Mouse (Mus musculus) spleen, postnatal 10 days (tissue): ENCODE measurements around the gene BC067074.

ENCODE experiments used
- DNase-seq, 2 experiments: peaks; one replicate each; pipeline ENCODE4 v3.0.0; 2021 to 2022; ENCODE audit warnings: low spot score in 2 of 2

BC067074 gene

DNA sequence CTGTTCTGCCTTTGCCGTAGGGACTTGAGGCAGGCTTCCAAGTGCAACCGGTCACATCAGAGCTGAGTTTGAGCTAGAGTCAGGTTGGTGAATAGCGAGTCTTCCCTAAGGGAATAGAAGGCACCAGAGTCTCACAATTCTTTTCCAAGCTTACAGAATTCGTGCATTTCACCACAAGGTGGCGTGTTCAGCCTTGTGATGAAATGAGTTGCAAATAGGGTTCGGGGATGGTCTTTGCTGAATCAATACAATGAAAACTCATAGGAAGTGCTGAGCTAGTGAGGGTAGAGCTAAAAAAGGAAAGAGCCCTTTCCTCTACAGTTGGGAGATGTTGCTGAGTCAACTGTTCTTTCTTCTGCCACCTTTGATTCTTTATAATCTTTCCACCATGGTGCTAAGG, 29.0 kb downstream of the BC067074 start:
- DNase-seq: no peak

DNA sequence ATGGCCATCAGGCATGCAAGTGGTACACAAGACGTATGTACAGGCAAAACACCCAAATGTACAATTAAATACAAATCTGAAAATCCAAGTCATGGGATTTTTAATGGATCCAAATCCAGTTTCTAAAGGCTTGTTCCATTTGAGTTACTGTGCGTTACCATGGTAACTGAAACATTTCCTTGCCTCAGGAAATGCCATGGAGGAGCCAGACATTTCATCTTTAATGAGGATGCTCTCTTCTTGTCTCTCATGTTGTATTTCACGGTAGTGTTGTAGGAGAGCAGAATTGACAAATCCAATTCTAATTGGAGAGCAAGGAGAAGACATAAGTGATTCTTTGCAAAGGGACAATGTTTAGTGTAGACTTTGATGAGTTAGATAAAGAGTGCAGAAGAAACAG, 31.3 kb downstream of the BC067074 start:
- DNase-seq: no peak

DNA sequence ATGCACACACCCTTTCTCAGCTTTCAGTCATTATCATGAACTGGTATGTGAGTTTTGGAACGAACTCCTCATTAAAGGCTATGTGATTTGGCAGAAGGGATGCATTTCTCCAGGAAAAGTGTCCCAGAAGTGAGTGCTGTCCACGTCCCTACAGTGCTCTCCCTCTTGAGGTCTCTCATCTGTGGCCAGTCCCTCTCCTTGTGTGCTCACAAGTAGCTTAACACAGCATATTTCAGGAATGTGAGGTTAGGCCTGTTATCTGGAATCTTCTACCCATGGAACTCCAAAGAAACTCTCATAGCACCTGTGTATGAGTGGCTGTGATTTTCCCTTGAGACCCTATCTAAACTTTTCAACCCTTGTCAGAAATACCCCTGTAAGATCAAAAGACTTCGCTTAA, 32.7 kb downstream of the BC067074 start:
- DNase-seq: no peak

DNA sequence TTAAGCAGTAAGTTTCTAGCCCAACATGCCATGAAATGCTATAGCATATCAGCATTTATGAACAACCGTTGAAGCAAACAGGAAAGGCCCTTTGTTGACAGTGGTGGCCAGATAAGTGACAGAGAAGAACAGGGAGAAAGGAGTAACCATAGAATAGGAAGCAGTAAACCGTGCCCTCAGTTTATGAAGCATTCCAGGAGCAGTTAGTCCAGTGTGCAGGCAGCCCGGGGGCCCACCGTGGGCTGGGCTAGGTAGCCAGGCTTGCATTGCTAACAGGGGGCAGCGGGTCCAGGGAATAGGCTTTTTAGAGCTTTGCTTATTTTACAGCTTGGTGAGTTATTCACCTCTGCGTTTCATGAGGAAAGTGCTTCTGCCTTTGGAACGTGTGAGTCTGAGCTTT, 39.3 kb downstream of the BC067074 start:
- no peak for DNase-seq

DNA sequence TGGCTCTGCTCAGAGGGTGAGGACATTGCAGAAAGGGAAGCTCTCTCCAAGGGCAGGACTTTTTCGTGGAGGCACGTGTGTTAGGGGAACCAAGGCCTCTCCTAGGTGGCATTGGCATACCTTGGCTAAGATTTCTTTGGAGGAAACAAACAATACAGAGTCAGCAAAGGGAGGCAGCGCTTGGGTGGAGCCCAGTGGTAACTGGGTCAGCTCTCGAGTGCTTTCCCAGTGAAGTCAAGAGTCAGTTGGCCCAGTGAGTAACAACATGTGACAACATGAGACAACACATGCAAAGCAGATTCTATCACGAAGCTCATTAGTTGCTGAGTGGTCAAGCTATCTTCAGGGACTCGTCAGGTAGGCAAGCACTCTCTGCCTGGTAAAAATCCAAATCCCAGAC, 40.4 kb downstream of the BC067074 start:
- no peak for DNase-seq

DNA sequence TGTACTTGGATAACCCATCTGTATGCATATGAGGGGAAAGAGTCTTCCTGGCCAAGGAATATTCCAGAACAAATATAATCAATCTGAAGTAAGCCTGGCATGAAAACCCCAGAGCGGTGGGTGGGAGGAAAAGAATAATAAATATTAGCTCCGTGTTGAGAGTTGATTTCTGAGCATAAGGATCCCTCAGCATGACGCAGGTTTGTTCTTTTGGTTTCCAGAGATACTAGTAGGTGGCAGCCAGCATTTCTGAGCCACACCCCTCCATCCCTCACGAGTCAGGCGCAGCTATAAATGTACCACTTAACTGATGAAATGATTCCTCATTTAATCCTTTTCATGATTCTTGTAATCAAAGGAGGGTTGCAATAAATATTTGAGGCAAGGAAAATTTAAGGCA, 41.0 kb downstream of the BC067074 start:
- DNase-seq: no peak

DNA sequence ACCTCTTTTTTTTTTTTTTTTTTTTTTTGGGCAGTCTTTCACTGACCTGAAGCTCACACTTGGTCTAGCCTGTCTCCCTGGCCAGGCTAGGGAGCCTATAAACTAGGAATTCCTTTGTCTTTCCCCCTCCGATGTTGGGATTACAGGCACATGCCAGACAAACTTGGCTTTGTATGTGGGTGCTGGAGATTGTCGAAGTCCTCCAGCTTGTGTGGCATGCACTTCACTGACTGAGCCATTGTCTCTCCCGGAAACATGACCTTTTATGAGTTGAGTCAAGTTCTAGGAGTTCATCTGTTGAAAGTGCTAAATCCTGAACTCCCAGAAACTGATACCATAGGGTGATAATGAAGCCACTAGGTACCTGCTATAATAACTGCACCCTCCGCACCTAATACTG, 41.8 kb downstream of the BC067074 start:
- DNase-seq: no peak

DNA sequence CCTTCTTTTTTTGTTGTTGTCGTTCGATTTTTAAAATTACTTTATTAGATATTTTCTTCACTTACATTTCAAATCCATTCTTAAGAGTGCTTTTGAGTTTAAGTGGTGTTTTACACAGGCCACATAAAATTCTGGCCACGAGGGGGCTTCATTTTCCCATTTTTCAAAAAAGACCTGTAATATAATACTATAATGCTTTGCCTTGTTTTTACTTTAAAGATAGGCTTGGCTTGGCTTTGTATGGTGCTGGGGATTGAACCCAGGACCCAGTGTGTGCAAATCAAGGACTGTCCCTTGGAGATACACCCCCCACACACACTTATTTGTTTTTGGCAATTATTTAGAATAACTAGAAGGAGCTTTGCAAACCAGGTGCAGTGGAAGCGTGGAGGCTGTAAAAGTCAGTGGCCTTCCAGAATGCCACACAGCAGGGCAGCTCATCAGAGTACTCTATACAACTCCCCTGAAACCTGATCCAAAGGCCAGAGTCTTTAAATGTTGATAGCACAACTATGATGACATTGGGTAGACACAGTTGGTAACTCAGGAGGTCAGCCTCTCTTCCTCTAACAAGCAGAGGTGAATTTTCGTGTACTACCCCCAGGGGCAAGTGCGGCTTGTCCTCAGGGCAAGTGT, 44.4 kb downstream of the BC067074 start:
- peak in 1 of 2 experiments; percentile 66 for DNase-seq

DNA sequence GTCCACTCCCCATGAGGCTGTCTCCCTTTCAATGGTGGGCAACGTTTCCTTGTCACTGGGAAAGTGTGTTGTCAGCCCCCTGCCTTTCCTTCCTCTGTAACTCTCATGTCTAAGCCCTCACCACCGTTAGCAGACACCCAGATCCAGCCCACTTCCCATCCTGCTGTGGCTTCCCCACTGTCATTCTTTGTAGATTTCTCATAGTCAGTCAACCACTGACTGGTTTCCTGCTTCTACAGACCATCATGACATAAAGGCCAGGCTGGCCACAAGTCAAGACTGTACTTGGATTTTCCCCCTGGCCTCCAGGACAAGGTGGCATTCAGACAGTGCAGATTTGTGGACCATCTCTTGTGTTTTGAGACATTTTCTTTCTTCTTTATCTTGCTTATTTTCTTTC, 47.7 kb downstream of the BC067074 start:
- no peak for DNase-seq

DNA sequence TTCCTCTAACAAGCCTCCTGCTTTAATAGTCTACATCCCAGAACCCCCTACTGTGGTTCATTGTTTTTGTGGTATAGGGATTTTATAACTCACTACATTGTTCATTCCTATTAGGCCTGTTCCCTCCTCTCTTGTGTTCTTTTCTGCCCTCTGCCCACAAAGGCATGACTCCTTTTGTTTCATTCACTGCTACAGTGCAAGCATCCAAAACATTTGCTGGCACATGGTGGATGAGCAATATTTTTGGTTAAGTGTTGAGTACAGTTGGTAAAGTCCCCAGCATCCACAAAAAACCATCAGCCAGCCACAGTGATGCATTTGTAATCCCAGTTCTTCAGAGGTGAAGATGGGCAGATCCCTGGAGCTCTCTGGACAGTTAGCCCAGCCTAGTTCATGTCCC, 48.2 kb downstream of the BC067074 start:
- no peak for DNase-seq

DNA sequence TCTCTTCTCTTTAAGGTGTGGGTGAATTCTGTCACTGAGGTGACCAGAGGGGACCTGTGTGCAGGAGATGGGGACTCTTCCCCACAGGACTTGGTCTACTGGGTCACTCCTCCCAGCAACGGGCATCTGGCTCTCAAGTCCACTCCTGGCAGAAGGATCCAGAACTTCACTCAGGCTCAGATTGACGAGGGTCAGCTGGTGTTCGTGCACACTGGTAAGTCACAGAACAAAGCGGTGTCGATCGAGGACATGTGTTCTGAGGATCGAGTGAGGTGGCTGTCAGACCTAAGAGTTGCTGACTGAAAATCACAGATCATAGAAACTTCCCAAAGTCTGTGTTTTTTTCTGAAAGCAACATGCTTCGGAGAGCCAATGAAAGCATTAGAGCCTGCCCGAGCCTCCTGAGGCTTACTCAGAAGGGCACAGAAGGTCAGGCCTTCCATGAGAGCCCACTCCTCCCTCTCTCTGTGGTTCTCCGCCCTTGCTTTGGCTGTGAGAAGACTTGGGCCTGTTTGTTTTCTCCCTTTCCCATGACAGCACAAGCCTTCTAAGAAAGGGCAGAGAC, 49.5 kb downstream of the BC067074 start:
- DNase-seq: no peak

DNA sequence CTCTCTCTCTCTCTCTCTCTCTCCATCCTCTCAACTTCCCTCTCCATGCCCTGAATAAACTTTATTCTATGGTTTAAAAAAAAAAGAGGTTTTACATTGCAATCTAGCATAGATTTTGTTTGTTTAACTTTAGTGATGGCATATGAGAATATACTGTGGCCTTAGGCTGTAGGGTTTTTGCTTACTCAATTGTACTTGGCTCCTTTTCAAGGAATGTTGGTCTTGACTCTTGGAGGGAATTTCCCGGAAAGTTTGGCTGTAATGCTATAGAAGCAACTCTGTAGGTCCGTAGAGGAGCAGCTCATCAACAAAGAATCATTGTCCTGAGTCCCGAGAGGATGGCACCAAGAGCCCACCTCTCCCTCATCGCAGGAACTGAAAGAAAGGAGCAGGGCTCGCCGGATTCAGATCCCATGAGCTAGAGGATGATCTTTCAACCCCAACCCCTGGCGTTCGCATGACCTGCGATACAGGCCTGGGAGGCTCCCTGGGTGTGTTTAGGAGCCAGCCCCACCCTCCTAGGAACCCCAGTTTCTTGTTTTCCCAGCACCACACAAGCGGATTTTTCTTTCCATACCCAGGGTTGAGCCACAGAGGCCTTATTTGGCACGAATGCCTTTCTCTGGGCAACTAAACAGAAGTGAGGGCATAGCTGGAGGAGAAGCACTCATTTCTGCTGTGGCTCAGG, 57.9 kb downstream of the BC067074 start:
- no peak for DNase-seq

DNA sequence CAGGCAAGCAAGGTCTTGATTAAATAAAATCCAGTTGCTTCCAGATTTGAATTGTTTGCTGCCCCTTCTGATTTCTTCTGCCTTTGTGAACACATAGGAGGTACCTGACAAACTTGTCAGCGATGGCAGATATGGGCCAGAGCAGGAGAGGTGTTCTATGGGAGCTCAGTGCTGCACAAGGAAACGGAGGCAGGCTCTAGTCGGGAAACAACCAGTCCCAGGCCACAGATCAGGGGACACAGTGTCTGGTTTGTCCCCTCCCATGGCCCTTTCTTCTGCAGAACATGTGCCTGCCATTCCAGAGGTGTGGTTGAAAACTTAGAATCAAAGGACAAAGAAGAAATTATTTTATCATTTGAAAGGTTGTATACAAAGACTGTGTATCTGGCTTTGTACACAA, 60.6 kb downstream of the BC067074 start:
- no peak for DNase-seq

DNA sequence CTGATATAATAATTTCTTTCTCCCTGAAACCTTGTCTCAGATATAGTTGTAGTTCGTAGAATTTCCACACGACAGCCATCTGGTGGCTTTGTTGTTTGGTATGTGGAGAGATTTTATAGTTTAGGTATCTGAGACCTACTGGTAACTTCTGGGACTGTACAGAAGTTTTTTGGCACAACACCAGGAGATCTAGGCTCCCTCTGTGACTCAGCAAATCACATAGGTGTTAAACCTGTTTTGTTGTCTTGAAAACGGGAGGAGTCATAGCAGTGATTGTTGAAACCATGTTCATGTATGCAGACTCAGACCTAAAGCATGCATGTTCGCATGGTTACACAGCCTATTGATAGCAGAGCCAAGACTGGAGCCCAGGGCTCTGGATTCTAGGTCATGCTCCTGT, 61.0 kb downstream of the BC067074 start:
- DNase-seq: no peak

DNA sequence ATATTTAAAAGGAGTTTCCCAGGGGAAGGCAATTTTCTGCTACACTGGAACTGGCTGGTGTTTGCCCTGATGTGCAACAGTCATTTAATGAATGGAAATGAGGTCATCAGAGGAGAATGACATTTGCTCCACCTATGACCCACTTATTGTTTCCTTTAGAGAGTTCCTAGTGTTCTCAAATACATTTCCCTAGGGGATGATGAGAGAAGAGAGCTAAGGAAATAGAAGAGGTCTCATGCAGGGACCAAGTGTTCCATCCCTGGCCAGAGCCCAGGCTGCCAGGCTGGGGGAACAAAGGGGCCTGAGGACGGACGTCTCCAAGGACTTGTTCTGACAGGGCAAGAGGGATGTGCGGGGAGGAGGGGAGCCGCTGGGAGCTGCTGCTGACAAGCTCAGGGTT, 62.1 kb downstream of the BC067074 start:
- DNase-seq: no peak

DNA sequence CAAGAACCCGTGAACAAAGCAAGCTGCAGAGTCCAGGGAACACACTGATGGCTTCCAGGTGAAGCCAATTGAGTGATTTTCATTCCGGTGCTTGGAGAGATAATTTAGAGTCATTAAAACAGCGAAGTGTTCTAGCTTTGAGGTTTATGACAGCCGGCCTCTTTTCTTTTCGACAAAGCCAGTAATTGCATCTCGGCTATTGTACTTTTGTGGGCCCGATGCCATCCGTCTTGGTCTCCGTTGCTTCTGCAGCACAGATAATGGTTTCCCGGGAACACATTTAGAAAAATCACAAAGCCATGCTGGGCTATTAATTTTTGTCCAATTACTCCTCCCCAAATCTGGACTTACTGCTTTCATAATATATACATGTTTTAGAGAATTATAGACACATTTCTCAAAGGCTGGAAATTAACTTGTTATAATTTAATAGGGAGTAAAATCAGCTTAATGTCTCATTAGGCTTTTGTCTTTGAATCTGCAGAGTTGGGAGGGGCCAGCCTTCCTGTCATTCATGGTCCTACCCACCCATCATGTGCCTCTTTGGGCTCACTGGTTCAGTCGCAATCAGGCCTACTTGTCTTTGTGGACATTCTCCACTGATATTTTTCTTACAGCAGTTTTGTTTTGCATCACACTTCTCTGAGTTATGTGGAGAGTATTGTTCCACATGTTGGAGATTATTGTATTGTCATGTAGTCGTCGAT, 64.6 kb downstream of the BC067074 start:
- DNase-seq: no peak

DNA sequence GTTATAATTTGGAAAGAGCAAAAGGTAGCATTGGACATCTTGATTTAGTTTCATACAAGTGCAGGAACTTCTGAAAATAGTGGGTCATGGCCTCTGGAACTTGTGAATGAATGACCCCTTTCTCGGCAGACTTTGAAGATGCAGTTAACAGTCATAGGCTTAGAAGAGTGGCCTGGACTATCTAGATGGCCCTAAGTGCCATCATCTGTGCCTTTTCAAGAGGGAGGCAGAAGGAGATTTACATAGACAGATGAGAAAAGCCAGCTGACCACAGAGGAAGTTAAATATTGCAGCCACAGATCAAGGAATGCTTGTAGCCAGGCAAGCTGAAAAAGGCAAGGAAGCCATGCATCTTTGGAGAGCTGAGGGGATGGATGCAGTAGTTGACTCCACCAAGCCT, 66.7 kb downstream of the BC067074 start:
- no peak for DNase-seq

DNA sequence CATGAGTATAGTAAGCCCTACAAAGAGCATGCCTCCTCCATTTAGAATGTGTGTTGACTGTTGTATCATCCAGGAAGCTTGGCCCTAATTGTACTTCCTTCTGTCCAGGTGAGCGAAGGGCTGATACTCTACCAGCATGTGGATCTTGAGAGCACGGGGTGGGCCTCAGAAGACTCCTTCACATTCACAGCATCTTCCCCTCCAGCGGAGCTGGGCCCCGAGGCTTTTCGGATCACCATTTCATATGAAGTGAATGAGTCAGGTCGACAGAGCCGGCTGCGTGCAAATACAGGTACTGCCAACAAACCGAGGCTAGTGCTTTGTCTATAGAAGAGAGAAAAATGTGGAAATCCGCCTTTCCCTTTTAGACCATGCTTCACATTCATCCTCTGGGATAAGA, 73.0 kb downstream of the BC067074 start:
- no peak for DNase-seq

DNA sequence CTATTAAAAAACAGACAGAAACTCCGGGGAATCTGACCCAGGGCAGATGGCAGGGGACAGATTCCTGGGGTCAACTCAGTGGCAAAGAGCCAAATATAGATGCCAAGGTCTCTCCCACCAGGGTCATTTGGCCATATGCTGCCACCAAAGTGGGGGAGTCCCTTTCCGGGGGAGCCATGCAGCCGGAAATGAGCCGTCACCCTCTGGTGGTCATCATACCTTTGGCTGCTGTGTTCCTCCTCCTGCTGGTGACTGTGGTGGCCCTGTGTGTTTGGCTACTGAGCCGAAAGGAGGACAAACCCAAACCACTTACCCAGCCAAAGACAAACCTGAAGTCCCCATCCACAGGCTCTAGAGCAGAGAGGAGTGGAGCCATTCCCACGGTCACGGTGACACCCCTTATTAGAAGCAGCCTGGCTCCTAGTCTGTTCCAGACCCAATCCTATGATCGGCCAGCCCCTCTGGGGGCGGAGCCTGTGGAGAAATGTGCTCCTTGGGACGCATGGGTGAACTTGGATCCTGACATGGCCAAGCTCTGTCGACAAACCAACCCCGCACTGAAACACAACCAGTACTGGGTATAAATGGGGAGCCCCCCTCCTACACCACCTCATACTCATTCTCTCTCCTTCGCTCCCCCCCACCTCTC, 76.1 kb downstream of the BC067074 start:
- DNase-seq: no peak

DNA sequence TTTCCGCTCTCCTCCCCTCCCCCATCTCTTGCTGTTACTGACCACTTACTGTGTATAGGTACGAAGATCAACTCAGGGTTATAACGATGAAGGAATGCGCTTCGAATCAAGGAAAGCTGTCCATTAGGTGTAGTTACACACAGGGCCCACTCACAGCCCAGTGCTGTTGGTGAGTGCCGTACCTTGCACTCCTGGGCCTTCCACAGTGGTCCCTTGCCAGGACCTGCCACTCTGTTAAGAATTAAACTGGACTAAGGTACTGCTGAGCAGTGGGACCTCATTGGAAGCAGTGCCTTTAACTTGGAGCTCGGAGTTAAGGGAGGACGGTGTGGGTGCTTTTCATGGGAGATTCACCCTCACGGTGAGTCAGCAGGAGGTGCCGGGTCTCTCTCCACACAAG, 76.7 kb downstream of the BC067074 start:
- no peak for DNase-seq

DNA sequence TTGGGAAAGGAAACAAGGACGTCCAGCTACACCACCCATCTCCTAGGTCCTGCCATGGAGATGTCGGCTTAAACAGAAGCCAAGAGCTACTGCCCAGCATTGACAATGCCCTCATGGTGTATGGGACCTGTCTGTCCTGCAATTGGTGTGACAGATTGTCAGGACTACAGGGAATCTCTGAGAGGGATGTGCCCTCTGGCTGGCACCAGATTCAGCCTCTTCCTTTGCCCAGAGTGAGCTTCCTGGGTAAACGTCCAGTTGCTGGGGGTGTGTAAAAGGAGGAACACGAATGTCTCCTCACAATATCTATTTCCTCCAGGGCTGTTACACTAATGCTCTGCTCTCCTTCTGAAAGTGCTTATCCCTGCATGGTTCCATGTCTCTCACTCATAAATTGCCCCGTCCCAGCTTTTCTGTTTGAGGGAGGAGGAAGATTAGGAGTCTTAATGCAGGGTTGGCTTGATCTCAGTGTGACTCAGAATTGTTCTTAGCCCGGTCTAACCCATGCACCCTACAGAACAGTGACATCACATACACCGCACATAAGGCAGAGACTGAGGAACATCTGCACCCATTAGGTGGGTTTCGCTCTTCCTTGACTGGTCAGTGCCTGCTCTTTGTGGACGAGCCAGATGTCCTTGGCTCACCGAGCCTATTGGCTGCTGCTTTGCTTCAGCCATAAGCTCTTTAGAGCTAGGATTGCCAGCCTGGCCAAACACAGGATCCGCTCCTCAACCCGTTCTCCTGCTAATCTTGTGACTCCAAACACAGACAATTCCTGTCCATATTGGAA, 80.5 kb downstream of the BC067074 start:
- DNase-seq: no peak

DNA sequence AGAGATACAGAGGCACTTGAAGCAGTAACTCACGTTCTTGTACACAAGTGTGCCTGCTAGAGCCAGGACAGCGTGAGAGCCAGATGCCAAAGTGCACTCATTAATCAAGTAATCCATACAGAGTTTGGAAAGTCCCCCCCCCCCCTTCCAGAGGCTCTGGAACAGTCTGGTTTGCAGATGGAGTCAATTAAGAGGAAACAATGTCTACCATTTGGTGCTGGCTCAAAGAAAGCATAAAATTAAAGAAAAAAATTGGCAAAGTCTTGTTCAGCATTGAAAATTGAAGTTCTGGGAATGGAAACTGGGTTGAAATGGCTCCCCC, 81.1 kb downstream of the BC067074 start:
- DNase-seq: no peak
